Mouse (Mus musculus): Measurements from ENCODE around the gene Lin28b.

The Lin28b gene

GRCm38 (mm10) chr10:45485761-45486602, at the start of gene Lin28b:
Gene Lin28b, minus strand, starts transcription at chr10:45486395.
- DNase-seq (ENCODE audit: extremely low read depth, low read depth, low spot score): no peak

GRCm38 (mm10) chr10:45511764-45512163, 25.6 kb upstream of the Lin28b start:
- no peak for DNase-seq (ENCODE audit: extremely low read depth, low read depth, low spot score)

- no peak for DNase-seq (ENCODE audit: extremely low read depth, low read depth, low spot score)
Measured at GRCm38 (mm10) chr10:45510662-45511061, 24.5 kb upstream of the Lin28b start.

GRCm38 (mm10) chr10:45500259-45500658, 14.1 kb upstream of the Lin28b start:
- no peak for DNase-seq (ENCODE audit: extremely low read depth, low read depth, low spot score)

- DNase-seq (ENCODE audit: extremely low read depth, low read depth, low spot score): no peak
Measured at GRCm38 (mm10) chr10:45486603-45486946, 380 bp upstream of the Lin28b start.

GRCm38 (mm10) chr10:45485226-45485760, 902 bp downstream of the Lin28b start:
- no peak for DNase-seq (ENCODE audit: extremely low read depth, low read depth, low spot score)

GRCm38 (mm10) chr10:45483210-45483609, 3.0 kb downstream of the Lin28b start:
- no peak for DNase-seq (ENCODE audit: extremely low read depth, low read depth, low spot score)

- no peak for DNase-seq (ENCODE audit: extremely low read depth, low read depth, low spot score)
Measured at GRCm38 (mm10) chr10:45473663-45474333, 12.4 kb downstream of the Lin28b start.

GRCm38 (mm10) chr10:45473143-45473484, 13.1 kb downstream of the Lin28b start:
- DNase-seq (ENCODE audit: extremely low read depth, low read depth, low spot score): no peak

GRCm38 (mm10) chr10:45472431-45473142, 13.6 kb downstream of the Lin28b start:
- no peak for DNase-seq (ENCODE audit: extremely low read depth, low read depth, low spot score)

GRCm38 (mm10) chr10:45471321-45471720, 14.9 kb downstream of the Lin28b start:
- DNase-seq (ENCODE audit: extremely low read depth, low read depth, low spot score): no peak

GRCm38 (mm10) chr10:45470079-45470739, 16.0 kb downstream of the Lin28b start:
- no peak for DNase-seq (ENCODE audit: extremely low read depth, low read depth, low spot score)

- DNase-seq (ENCODE audit: extremely low read depth, low read depth, low spot score): no peak
Measured at GRCm38 (mm10) chr10:45469027-45469996, 16.9 kb downstream of the Lin28b start.

- no peak for DNase-seq (ENCODE audit: extremely low read depth, low read depth, low spot score)
Measured at GRCm38 (mm10) chr10:45468180-45468915, 17.8 kb downstream of the Lin28b start.

- no peak for DNase-seq (ENCODE audit: extremely low read depth, low read depth, low spot score)
Measured at GRCm38 (mm10) chr10:45458637-45459036, 27.6 kb downstream of the Lin28b start.

GRCm38 (mm10) chr10:45458074-45458473, 28.1 kb downstream of the Lin28b start:
- no peak for DNase-seq (ENCODE audit: extremely low read depth, low read depth, low spot score)

GRCm38 (mm10) chr10:45446625-45447024, 39.6 kb downstream of the Lin28b start:
- no peak for DNase-seq (ENCODE audit: extremely low read depth, low read depth, low spot score)

- no peak for DNase-seq (ENCODE audit: extremely low read depth, low read depth, low spot score)
Measured at GRCm38 (mm10) chr10:45446215-45446614, 40.0 kb downstream of the Lin28b start.

GRCm38 (mm10) chr10:45422372-45422771, 63.8 kb downstream of the Lin28b start:
- DNase-seq (ENCODE audit: extremely low read depth, low read depth, low spot score): no peak

Measured in fat pad, adult 2 months (tissue).